Mouse (Mus musculus) MEL (cell line): ENCODE data around the gene Cirbp.

Experiments used
- CHD2 ChIP-seq: IDR thresholded peaks from 2 replicates; pipeline ENCODE4 v1.6.1; 2011; ENCODE audit warnings: low read length, improper control_type of control experiment
- CTCF ChIP-seq, 3 experiments: IDR thresholded peaks in 2 of 3; conservative IDR thresholded peaks in 1 of 3; 2 replicates each; pipeline ENCODE4 v1.5.1; 2011 to 2012; ENCODE audit warnings: low read length in 3 of 3, low read depth in 2 of 3, mild to moderate bottlenecking in 2 of 3, improper control_type of control experiment in 1 of 3, inconsistent platforms in 1 of 3, mixed read lengths in 1 of 3, moderate library complexity in 1 of 3; ENCODE audit not compliant: control insufficient read depth in 1 of 3, insufficient read depth in 1 of 3, poor library complexity in 1 of 3, severe bottlenecking in 1 of 3
- EP300 ChIP-seq, 2 experiments: IDR thresholded peaks; 2 replicates each; pipeline ENCODE4 v1.6.1; 2011; ENCODE audit warnings: improper control_type of control experiment in 2 of 2, low read length in 2 of 2, low read depth in 1 of 2, mild to moderate bottlenecking in 1 of 2
- MAX ChIP-seq: IDR thresholded peaks from 2 replicates; pipeline ENCODE4 v1.6.1; 2011; ENCODE audit warnings: low read length, improper control_type of control experiment
- POLR2A ChIP-seq, 2 experiments: IDR thresholded peaks; 2 replicates each; pipeline ENCODE4 v1.6.1; 2011 to 2012; ENCODE audit warnings: low read length in 2 of 2, mild to moderate bottlenecking in 2 of 2, control low read depth in 1 of 2, improper control_type of control experiment in 1 of 2, low read depth in 1 of 2, moderate library complexity in 1 of 2; ENCODE audit not compliant: control insufficient read depth in 1 of 2, insufficient read depth in 1 of 2, poor library complexity in 1 of 2
- UBTF ChIP-seq: IDR thresholded peaks from 2 replicates; pipeline ENCODE4 v1.6.1; 2012; ENCODE audit warnings: low read depth, mild to moderate bottlenecking, inconsistent platforms, low read length, improper control_type of control experiment, moderate library complexity, borderline replicate concordance; ENCODE audit not compliant: insufficient read depth
- USF2 ChIP-seq, 2 experiments: IDR thresholded peaks; 2 replicates each; pipeline ENCODE4 v1.6.1; 2011 to 2012; ENCODE audit warnings: improper control_type of control experiment in 2 of 2, low read length in 2 of 2, borderline replicate concordance in 1 of 2, inconsistent platforms in 1 of 2, low read depth in 1 of 2, mild to moderate bottlenecking in 1 of 2; ENCODE audit not compliant: insufficient read depth in 1 of 2

- no peak for TF ChIP-seq MAX
- no peak for TF ChIP-seq CHD2
- no peak for TF ChIP-seq USF2 (IDR thresholded peaks at IDR 0.05; ENCODE audit: borderline replicate concordance in 1 of 2, insufficient read depth in 1 of 2, low read depth in 1 of 2, low read length in 2 of 2)
- no peak for TF ChIP-seq UBTF
- TF ChIP-seq EP300 (IDR thresholded peaks at IDR 0.05; ENCODE audit: low read depth in 1 of 2, low read length in 2 of 2) = no peak
- TF ChIP-seq POLR2A (IDR thresholded peaks at IDR 0.05; ENCODE audit: control insufficient read depth in 1 of 2, insufficient read depth in 1 of 2, low read depth in 1 of 2, low read length in 2 of 2, poor library complexity in 1 of 2) = no peak
- no peak for TF ChIP-seq CTCF (IDR thresholded peaks at IDR 0.05 in 2 of 3, conservative IDR thresholded peaks at IDR 0.05 in 1 of 3; ENCODE audit: control insufficient read depth in 1 of 3, insufficient read depth in 1 of 3, low read depth in 2 of 3, low read length in 3 of 3, poor library complexity in 1 of 3, severe bottlenecking in 1 of 3)
Observed at GRCm38 (mm10) chr10:80151211-80152034, 14.4 kb upstream of the Cirbp start.
